Mouse (Mus musculus) adrenal gland, postnatal 14 days (tissue): ENCODE measurements around the gene Iars2. TPM values are rescaled to one million over a fixed set of nuclear protein-coding genes. Genes with fewer than 3 reads are reported as not detected.

Experiments
- microRNA-seq, 2 experiments: library from miRNA; unstranded; fragments of <30 nt; microRNA quantifications; one replicate each; pipeline ENCODE4 v1.2.0; 2021
- total RNA-seq: library from RNA; stranded (reverse); gene quantifications from 2 replicates; pipeline ENCODE4 v1.2.3, GENCODE M21; 2021

The Iars2 gene
- total RNA-seq, 1 experiment from 2014 or later = 97.7 TPM

Small RNA genes lying within 50 kb of the gene (microRNA-seq; reads per million reads assigned to microRNA genes)
- gene Mir194-1 (3.0 to 3.8 reads per million in 2 experiments), gene Mir215 (4.9 to 5.5 reads per million in 2 experiments), gene Mir664 (49.9 to 57.5 reads per million in 2 experiments)

Other genes with a start within 250 kb of the Iars2 start
- 38.6 and 42.1 TPM in 2 replicates for gene Rab3gap2, start 125.3 kb downstream of the Iars2 start, total RNA-seq
- gene Bpnt1, start 2.8 kb upstream of the Iars2 start, total RNA-seq = 75.1 and 87.3 TPM in 2 replicates
- 170 and 183 TPM in 2 replicates for gene Eprs, start 33.6 kb upstream of the Iars2 start, total RNA-seq
- gene Slc30a10, start 125.5 kb upstream of the Iars2 start, total RNA-seq = 0.19 and 1.0 TPM in 2 replicates